Mouse (Mus musculus) E14TG2a.4 (cell line): Measurements from ENCODE around the gene Clec18a.

ENCODE experiments used
- CTCF ChIP-seq: conservative IDR thresholded peaks from 2 replicates; pipeline ENCODE4 v1.5.1; 2014; ENCODE audit warnings: low read length
- NANOG ChIP-seq: IDR thresholded peaks from 2 replicates; pipeline ENCODE4 v1.6.1; 2014; ENCODE audit warnings: borderline replicate concordance, low read length, mixed read lengths
- POU5F1 ChIP-seq: IDR thresholded peaks from 2 replicates; pipeline ENCODE4 v1.6.1; 2014; ENCODE audit warnings: low read length, borderline replicate concordance

DNA sequence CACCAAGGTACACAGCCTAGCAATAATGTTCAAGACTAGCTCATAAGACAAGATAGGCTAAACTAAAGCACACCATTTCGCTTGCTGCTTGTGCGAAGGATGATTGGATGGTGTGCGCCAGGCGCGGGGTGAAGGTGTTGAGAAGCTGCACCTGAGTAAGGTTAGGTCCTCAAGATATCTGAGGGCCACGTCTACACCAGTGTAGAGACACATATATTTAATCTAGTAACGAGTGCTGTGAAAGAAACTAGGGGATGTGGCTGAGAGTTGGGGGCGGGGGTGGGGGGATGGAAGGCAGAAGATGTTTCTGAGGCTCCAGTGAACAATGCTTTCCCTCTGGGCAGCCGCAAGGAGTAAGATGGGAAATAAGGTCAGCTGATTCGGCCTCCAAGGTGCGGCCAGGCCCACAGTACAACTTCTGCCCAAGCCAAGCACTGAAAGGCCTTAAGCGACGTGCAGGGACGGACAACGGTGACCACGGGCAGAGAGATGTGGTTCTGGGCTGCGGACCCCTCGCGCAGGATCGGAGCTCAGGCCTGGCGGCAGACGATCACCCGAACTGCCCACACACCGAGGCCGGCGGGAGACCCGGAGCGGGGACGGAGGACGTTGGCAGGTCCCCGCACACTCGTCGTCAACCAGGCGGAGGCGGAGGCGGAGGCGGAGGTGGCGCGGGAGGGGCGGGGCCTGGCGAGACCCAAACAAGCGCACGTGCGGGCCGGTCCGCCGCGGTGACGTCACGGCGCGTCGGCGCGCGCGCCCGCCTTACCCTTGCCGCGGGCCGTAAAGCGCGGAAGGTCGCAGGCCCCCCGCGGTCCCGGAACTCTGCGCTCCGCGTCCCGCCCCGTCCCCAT, 1.9 kb upstream of the Clec18a start, which contains the start of gene Pdpr:
- TF ChIP-seq CTCF (no peak), POU5F1 (no peak), NANOG (no peak)
